Mouse (Mus musculus) liver, adult 2 months (tissue): ENCODE measurements around the gene Phf1. TPM values are rescaled to one million over a fixed set of nuclear protein-coding genes. Genes with fewer than 3 reads are reported as not detected.
A peak's percentile ranks its signal among the peaks of the same experiment; 100 is the strongest.

Experiments used
- DNase-seq: peaks from one replicate; pipeline ENCODE4 v3.0.0-alpha.2; 2011; ENCODE audit warnings: low read depth, low spot score; ENCODE audit errors: extremely low read depth
- H3K27ac ChIP-seq: fragments of 200-500 bp; replicated peaks from 2 replicates; pipeline ENCODE4 v1.5.1; 2012; ENCODE audit warnings: low read depth, mild to moderate bottlenecking, control low read depth, inconsistent platforms, low read length; ENCODE audit not compliant: insufficient read depth
- H3K27me3 ChIP-seq: fragments of 200-500 bp; 2 replicates; pipeline ENCODE4 v1.6.1; 2012; ENCODE audit warnings: mild to moderate bottlenecking, moderate library complexity, low read length, inconsistent platforms; ENCODE audit not compliant: control insufficient read depth, insufficient read depth
- H3K36me3 ChIP-seq: fragments of 200-500 bp; 2 replicates; pipeline ENCODE4 v1.6.1; 2012; ENCODE audit warnings: low read length, inconsistent platforms; ENCODE audit not compliant: control insufficient read depth, insufficient read depth
- H3K4me1 ChIP-seq: fragments of 200-500 bp; 2 replicates; pipeline ENCODE4 v1.6.1; 2011; ENCODE audit warnings: low read length; ENCODE audit not compliant: control insufficient read depth, insufficient read depth
- H3K4me3 ChIP-seq: fragments of 200-500 bp; 2 replicates; pipeline ENCODE4 v1.5.1; 2011; ENCODE audit warnings: low read depth, mild to moderate bottlenecking, control low read depth, low read length, moderate library complexity; ENCODE audit not compliant: insufficient read depth
- H3K79me2 ChIP-seq: fragments of 200-500 bp; 2 replicates; pipeline ENCODE4 v1.6.1; 2012; ENCODE audit warnings: inconsistent platforms, mild to moderate bottlenecking, low read length, moderate library complexity; ENCODE audit not compliant: control insufficient read depth, insufficient read depth
- H3K9ac ChIP-seq: fragments of 200-500 bp; 2 replicates; pipeline ENCODE4 v1.6.1; 2012; ENCODE audit warnings: low read depth, mild to moderate bottlenecking, control low read depth, inconsistent platforms, low read length
- CTCF ChIP-seq: fragments of 200-500 bp; IDR thresholded peaks from 2 replicates; pipeline ENCODE4 v1.5.1; 2011; ENCODE audit warnings: low read depth, low read length, control low read depth
- POLR2A ChIP-seq: fragments of 200-500 bp; IDR thresholded peaks from 2 replicates; pipeline ENCODE4 v1.6.1; 2011; ENCODE audit warnings: low read length, control low read depth; ENCODE audit not compliant: insufficient read depth; ENCODE audit errors: extremely low read depth
- WGBS: fragments of 180-500 bp; shearing (Covaris S2); methylation state at CpG from one replicate; pipeline ENCODE4 v1.1.7; 2018; 5-methylcytosine and 5-hydroxymethylcytosine counted together
- polyA plus RNA-seq: library from polyadenylated mRNA; depleted of rRNA; stranded (reverse); fragments of >200 nt; gene quantifications from 2 replicates; pipeline ENCODE4 v1.2.3, GENCODE M21; 2012
- total RNA-seq: library from RNA; depleted of rRNA; stranded (reverse); fragments of >200 nt; gene quantifications from 2 replicates; pipeline ENCODE4 v1.2.3, GENCODE M21; 2014

Gene Phf1
- total and polyA plus RNA-seq, 2 experiments, result 4.2 to 35.0 TPM

DNA sequence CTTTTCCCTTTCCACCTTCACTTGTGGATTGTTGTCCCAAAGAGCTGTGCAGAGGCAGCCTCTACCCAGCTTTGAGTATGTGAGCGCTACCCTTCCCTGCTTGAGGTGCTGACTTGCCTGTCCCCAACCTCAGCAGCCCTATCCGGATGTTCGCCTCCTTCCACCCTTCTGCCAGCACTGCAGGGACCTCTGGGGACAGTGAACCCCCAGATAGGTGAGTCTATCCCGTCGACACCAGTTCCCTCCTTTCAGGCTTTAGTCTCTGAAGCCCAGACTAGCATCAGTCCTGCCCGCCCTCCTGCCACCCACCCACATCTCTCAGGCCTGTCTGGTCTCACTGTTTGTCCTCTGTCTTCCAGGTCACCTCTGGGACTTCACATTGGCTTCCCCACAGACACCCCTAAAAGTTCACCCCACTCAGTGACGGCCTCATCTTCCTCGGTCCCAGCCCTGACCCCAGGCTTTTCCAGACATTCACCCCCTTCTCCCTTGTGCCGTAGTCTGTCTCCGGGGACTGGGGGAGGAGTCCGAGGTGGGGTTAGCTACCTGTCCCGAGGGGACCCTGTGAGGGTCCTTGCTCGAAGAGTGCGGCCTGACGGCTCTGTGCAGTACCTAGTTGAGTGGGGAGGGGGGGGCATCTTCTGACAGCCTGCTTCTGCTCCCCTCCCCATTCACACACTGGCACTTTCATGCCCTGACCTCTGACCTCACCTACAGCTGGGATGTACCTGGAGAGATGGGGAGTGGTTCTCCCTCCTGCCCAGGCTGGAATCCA is 4.3 kb downstream of the Phf1 start:
- no peak for DNase-seq
- Histone ChIP-seq H3K36me3 (no peaks in the 10 kb centered on the region), H3K4me1 (peaks cover 15% of the 10 kb centered on the region), H3K9ac (no peak overlapping the region), H3K27ac (no peak overlapping the region), H3K4me3 (no peak overlapping the region), H3K79me2 (peaks cover 9% of the 10 kb centered on the region), H3K27me3 (no peaks in the 10 kb centered on the region)
- TF ChIP-seq POLR2A, result no peak
- TF ChIP-seq CTCF, result no peak
- 91% methylated on average over 15 of the region's 15 CpGs for WGBS

DNA sequence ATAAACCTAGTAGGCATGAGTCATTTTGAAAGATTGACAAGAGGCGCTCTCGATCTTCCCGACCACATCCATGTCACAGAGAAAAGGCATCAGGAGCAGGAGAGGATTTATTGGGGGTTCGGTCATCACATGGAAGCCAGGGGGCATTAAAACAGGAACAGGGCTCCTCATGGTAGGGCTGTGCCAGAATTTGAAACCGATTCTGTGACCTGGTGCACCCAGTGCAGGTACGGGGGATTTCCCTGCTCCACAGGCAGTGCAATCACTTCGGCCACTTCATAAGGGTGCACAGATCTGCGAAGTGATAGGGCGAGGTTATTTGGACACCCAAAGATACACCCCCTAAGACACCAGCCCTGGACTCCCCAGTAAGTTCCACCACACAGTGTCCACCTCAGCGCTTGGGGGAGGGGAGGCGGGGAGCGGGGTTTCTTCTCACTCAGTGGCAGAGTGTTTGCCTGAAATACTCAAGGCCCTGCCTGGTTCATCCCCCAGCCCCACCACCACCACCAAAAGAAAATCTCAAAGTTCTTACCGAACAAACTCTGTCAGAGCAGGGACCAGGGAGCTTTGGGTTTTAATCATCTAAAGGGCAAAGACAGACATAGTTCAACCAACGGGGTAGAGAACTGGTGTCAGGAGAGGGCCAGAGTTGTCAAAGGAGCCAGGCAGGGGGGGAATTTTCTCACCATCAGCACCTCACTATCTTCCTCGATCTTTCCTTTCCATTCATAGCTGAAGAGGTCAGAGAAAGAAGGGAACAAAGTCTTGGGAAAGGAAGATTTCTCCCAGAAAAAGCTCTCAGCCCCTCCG is 5.2 kb downstream of the Phf1 start:
- H3K4me1 ChIP-seq, result peaks cover 15% of the 10 kb centered on the region
- peak overlapping the region; percentile 65 for H3K9ac ChIP-seq
- TF ChIP-seq POLR2A (no peak), CTCF (no peak)
- no peak for DNase-seq
- 33% methylated on average over 16 of the region's 16 CpGs for WGBS
- H3K27ac ChIP-seq, result peak overlapping the region; percentile 7
- H3K27me3 ChIP-seq, result no peaks in the 10 kb centered on the region
- H3K79me2 ChIP-seq, result peaks cover 8% of the 10 kb centered on the region
- no peaks in the 10 kb centered on the region for H3K36me3 ChIP-seq
- H3K4me3 ChIP-seq, result peak overlapping the region; percentile 85

DNA sequence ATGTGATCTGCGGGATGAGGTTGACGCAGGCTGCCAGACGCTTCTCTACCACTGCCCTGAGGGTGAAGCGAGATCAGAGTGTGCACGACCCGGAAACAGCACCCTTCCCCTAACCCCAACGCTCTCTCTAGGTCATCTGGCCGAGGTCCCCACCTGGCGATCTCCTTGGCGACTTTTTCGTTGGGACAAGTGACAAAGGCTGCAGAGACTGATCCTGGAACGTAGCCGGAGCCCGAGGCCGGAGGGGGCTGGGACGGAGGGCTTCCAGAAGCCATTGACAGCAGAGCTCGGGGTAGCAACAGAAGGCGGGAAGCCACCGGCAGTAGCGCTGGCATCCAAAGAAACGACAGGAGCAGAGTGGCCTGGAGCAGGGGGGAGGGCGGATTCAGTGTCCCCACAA is 5.9 kb downstream of the Phf1 start:
- WGBS, result under 1% methylated on average over 22 of the region's 22 CpGs
- H3K4me3 ChIP-seq, result peak overlapping the region; percentile 85
- H3K27me3 ChIP-seq, result no peaks in the 10 kb centered on the region
- H3K4me1 ChIP-seq, result peaks cover 12% of the 10 kb centered on the region
- peak; percentile 41 for DNase-seq
- no peaks in the 10 kb centered on the region for H3K36me3 ChIP-seq
- H3K27ac ChIP-seq, result peak overlapping the region; percentile 75
- H3K79me2 ChIP-seq, result peaks cover 2% of the 10 kb centered on the region
- H3K9ac ChIP-seq, result peak overlapping the region; percentile 65
- TF ChIP-seq POLR2A, result no peak
- TF ChIP-seq CTCF, result no peak

DNA sequence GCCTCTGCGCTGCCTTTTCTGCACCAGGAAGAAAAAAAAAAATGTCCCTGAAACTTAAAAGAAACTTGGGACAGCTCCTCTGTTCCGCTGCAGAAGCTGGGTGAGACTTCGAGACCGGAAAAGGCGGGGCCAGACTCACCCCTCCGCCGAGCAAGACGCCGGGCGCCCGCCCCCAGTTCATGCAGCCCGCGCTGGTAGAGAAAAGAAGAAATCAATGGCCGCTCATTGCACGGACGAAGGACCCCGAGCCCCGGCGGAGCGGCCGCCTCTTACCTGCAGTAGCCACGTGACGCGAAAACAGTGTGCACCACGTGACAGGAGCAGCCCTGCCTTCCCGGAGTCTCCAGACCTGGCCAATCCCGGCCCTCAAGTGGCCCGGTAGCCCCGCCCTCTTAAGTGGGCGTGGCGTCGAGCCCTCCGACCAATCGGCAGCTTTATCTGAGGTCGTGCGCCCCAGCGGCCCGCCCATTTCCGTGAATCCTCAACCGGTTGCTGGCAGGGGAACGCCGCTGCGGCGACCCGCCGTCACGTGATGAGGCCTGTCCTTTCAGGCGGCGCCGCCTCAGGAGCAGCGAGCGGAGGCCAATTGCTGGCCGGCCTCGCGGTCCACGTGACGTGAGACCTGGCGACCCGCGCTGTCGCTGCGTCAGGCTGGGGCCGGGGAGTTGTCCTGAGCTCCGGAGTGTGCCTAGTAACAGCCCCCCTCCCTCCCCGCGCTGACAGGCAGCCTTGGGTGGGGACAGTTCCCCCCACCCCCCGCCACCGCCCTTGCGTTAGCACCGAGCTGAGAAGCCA is 6.5 kb downstream of the Phf1 start, which contains the start of gene Cuta:
Gene Cuta, minus strand, starts transcription at position 392 of the 795 bp plus-strand sequence.
- peak within 1 kb of the TSS; percentile 92 for H3K9ac ChIP-seq
- no peaks in the 10 kb centered on the region for H3K27me3 ChIP-seq
- H3K36me3 ChIP-seq, result no peaks in the 10 kb centered on the region
- TF ChIP-seq CTCF (no peak), POLR2A (peak; percentile 93)
- under 1% methylated on average over 70 of the region's 70 CpGs for WGBS
- H3K4me3 ChIP-seq, result peak within 1 kb of the TSS; percentile 85
- peaks cover 10% of the 10 kb centered on the region for H3K4me1 ChIP-seq
- DNase-seq, result peak; percentile 95
- H3K27ac ChIP-seq, result peak within 1 kb of the TSS; percentile 76
- H3K79me2 ChIP-seq, result no peaks in the 10 kb centered on the region; the same call in 1 of the 2 replicates

DNA sequence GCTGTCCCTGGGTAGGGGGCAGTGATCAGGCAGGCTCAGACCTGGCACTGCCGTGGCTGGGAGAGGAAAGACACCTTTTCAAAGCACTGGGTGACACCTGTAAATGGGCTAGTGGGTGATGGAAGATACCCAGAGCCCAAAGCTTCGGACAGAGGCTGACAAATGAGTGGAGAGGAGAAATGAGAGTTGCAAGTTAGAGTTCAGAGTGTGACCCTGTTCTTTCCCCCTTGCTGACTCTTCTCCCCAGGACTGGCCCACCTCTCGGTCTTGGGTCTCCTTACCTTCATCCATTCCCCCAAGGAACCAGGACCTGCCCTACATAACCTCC is 7.1 kb downstream of the Phf1 start:
- TF ChIP-seq POLR2A (no peak), CTCF (no peak)
- H3K27me3 ChIP-seq, result no peaks in the 10 kb centered on the region
- WGBS, result 10% methylated on average over 3 of the region's 3 CpGs
- no peak for DNase-seq
- peak overlapping the region; percentile 76 for H3K27ac ChIP-seq
- H3K4me3 ChIP-seq, result peak overlapping the region; percentile 73
- H3K79me2 ChIP-seq, result no peaks in the 10 kb centered on the region; the same call in 1 of the 2 replicates
- no peaks in the 10 kb centered on the region for H3K36me3 ChIP-seq
- H3K4me1 ChIP-seq, result peaks cover 10% of the 10 kb centered on the region
- peak overlapping the region; percentile 92 for H3K9ac ChIP-seq
